Mouse (Mus musculus): ENCODE data around the gene Aebp2. TPM values are rescaled to one million over a fixed set of nuclear protein-coding genes. Genes with fewer than 3 reads are reported as not detected.
"Not testable (repeated sequence)": the region's sequence is repeated elsewhere in the genome, so short reads cannot be mapped to it uniquely, and the experiment has no call there.

Aebp2 gene
- polyA plus RNA-seq, 1 experiment from 2014 or later: 11.7 TPM

GRCm38 (mm10) chr6:140662290-140662689, 39.8 kb downstream of the Aebp2 start:
- H3K9me3 ChIP-seq (replicated peaks): no peaks in the 10 kb centered on the region
- no peaks in the 10 kb centered on the region for H3K36me3 ChIP-seq
- 79% methylated on average over 6 of the region's 6 CpGs for WGBS
- H3K4me2 ChIP-seq: no peak overlapping the region
- H3K27ac ChIP-seq: no peak overlapping the region
- ATAC-seq (replicated peaks; ENCODE audit: low FRiP score): no peak
- no peak overlapping the region for H3K9ac ChIP-seq
- H3K4me3 ChIP-seq (replicated peaks): no peak overlapping the region
- peaks cover 14% of the 10 kb centered on the region for H3K4me1 ChIP-seq
- H3K27me3 ChIP-seq: no peaks in the 10 kb centered on the region

GRCm38 (mm10) chr6:140662697-140663096, 40.2 kb downstream of the Aebp2 start:
- H3K27ac ChIP-seq, H3K4me2 ChIP-seq: not testable (repeated sequence)
- H3K4me1 ChIP-seq: peaks cover 14% of the 10 kb centered on the region

GRCm38 (mm10) chr6:140664611-140665010, 42.1 kb downstream of the Aebp2 start:
- no peak for ATAC-seq (replicated peaks; ENCODE audit: low FRiP score)
- H3K27me3 ChIP-seq: no peaks in the 10 kb centered on the region
- H3K9me3 ChIP-seq (replicated peaks): no peaks in the 10 kb centered on the region
- WGBS: 81% methylated on average over 5 of the region's 5 CpGs
- H3K36me3 ChIP-seq: no peaks in the 10 kb centered on the region
- no peak overlapping the region for H3K27ac ChIP-seq
- H3K9ac ChIP-seq: no peak overlapping the region
- H3K4me1 ChIP-seq: peaks cover 14% of the 10 kb centered on the region
- H3K4me2 ChIP-seq: no peak overlapping the region
- H3K4me3 ChIP-seq (replicated peaks): no peak overlapping the region

More at GRCm38 (mm10) chr6:140662697-140663096, 40.2 kb downstream of the Aebp2 start:
- H3K9ac ChIP-seq; H3K36me3 ChIP-seq; H3K27me3 ChIP-seq; H3K9me3 ChIP-seq (replicated peaks); H3K4me3 ChIP-seq (replicated peaks); ATAC-seq (replicated peaks; ENCODE audit: low FRiP score): not testable (repeated sequence)
- WGBS: 41% methylated on average over 3 of the region's 3 CpGs

- Histone ChIP-seq H3K4me2 (peak overlapping the region; percentile 29), H3K9ac (no peak overlapping the region), H3K9me3 (replicated peaks) (peaks cover 8% of the 10 kb centered on the region; the same call in 1 of the 2 replicates), H3K4me3 (replicated peaks) (no peak overlapping the region), H3K27me3 (no peaks in the 10 kb centered on the region), H3K36me3 (no peaks in the 10 kb centered on the region), H3K27ac (peak overlapping the region; percentile 29; the same call in 1 of the 2 replicates), H3K4me1 (peaks cover 14% of the 10 kb centered on the region)
- WGBS: 32% methylated on average over 18 of the region's 18 CpGs
- ATAC-seq (replicated peaks; ENCODE audit: low FRiP score): no peak; the same call in 1 of the 2 replicates
Measured at GRCm38 (mm10) chr6:140666486-140667240, 44.2 kb downstream of the Aebp2 start.

GRCm38 (mm10) chr6:140667289-140667906, 44.9 kb downstream of the Aebp2 start:
- no peaks in the 10 kb centered on the region for H3K27me3 ChIP-seq
- no peak for ATAC-seq (replicated peaks; ENCODE audit: low FRiP score)
- H3K4me1 ChIP-seq: peaks cover 14% of the 10 kb centered on the region
- no peak overlapping the region for H3K4me3 ChIP-seq (replicated peaks)
- H3K9ac ChIP-seq: no peak overlapping the region
- no peak overlapping the region for H3K4me2 ChIP-seq
- 85% methylated on average over 8 of the region's 8 CpGs for WGBS
- no peaks in the 10 kb centered on the region for H3K36me3 ChIP-seq
- no peak overlapping the region for H3K27ac ChIP-seq
- H3K9me3 ChIP-seq (replicated peaks): peaks cover 8% of the 10 kb centered on the region; the same call in 1 of the 2 replicates

- no peak for ATAC-seq (replicated peaks; ENCODE audit: low FRiP score)
- WGBS: 65% methylated on average over 3 of the region's 3 CpGs
- Histone ChIP-seq H3K4me1 (peaks cover 46% of the 10 kb centered on the region), H3K27me3 (no peaks in the 10 kb centered on the region), H3K4me2 (no peak overlapping the region), H3K9ac (no peak overlapping the region), H3K9me3 (replicated peaks) (peaks cover 8% of the 10 kb centered on the region; the same call in 1 of the 2 replicates), H3K27ac (no peak overlapping the region), H3K4me3 (replicated peaks) (no peak overlapping the region), H3K36me3 (no peaks in the 10 kb centered on the region)
Measured at GRCm38 (mm10) chr6:140674414-140674813, 52.0 kb downstream of the Aebp2 start.

GRCm38 (mm10) chr6:140676094-140676493, 53.6 kb downstream of the Aebp2 start:
- Histone ChIP-seq H3K9me3 (replicated peaks) (no peaks in the 10 kb centered on the region), H3K4me1 (peaks cover 53% of the 10 kb centered on the region), H3K9ac (no peak overlapping the region), H3K36me3 (no peaks in the 10 kb centered on the region), H3K27me3 (no peaks in the 10 kb centered on the region), H3K4me3 (replicated peaks) (no peak overlapping the region), H3K27ac (no peak overlapping the region), H3K4me2 (no peak overlapping the region)
- WGBS: 88% methylated on average over 4 of the region's 4 CpGs
- no peak for ATAC-seq (replicated peaks; ENCODE audit: low FRiP score)

- Histone ChIP-seq H3K4me1 (peaks cover 55% of the 10 kb centered on the region), H3K27me3 (no peaks in the 10 kb centered on the region), H3K27ac (peak overlapping the region; percentile 84), H3K9ac (no peak overlapping the region), H3K9me3 (replicated peaks) (no peaks in the 10 kb centered on the region), H3K4me2 (no peak overlapping the region), H3K4me3 (replicated peaks) (no peak overlapping the region), H3K36me3 (no peaks in the 10 kb centered on the region)
- no peak for ATAC-seq (replicated peaks; ENCODE audit: low FRiP score)
- WGBS: 42% methylated on average over 4 of the region's 4 CpGs
Measured at GRCm38 (mm10) chr6:140677041-140677440, 54.6 kb downstream of the Aebp2 start.

GRCm38 (mm10) chr6:140677960-140678359, 55.5 kb downstream of the Aebp2 start:
- no peak for ATAC-seq (replicated peaks; ENCODE audit: low FRiP score)
- WGBS: 32% methylated on average over 9 of the region's 9 CpGs
- no peaks in the 10 kb centered on the region for H3K9me3 ChIP-seq (replicated peaks)
- H3K4me3 ChIP-seq (replicated peaks): no peak overlapping the region
- peaks cover 63% of the 10 kb centered on the region for H3K4me1 ChIP-seq
- no peaks in the 10 kb centered on the region for H3K36me3 ChIP-seq
- H3K27ac ChIP-seq: peak overlapping the region; percentile 84
- H3K4me2 ChIP-seq: peak overlapping the region; percentile 29
- no peaks in the 10 kb centered on the region for H3K27me3 ChIP-seq
- no peak overlapping the region for H3K9ac ChIP-seq

- peak overlapping the region; percentile 84 for H3K27ac ChIP-seq
- H3K4me2 ChIP-seq: peak overlapping the region; percentile 29
- H3K4me3 ChIP-seq (replicated peaks): no peak overlapping the region
- H3K27me3 ChIP-seq: no peaks in the 10 kb centered on the region
- H3K36me3 ChIP-seq: no peaks in the 10 kb centered on the region
- peak; percentile 87 for ATAC-seq (replicated peaks; ENCODE audit: low FRiP score)
- no peak overlapping the region for H3K9ac ChIP-seq
- H3K4me1 ChIP-seq: peaks cover 59% of the 10 kb centered on the region
- 14% methylated on average over 15 of the region's 15 CpGs for WGBS
- H3K9me3 ChIP-seq (replicated peaks): no peaks in the 10 kb centered on the region
Measured at GRCm38 (mm10) chr6:140678658-140679271, 56.3 kb downstream of the Aebp2 start.

- Histone ChIP-seq H3K36me3 (no peaks in the 10 kb centered on the region), H3K27me3 (no peaks in the 10 kb centered on the region), H3K9ac (no peak overlapping the region), H3K4me1 (peaks cover 52% of the 10 kb centered on the region), H3K4me3 (replicated peaks) (no peak overlapping the region), H3K9me3 (replicated peaks) (no peaks in the 10 kb centered on the region), H3K27ac (no peak overlapping the region), H3K4me2 (no peak overlapping the region)
- WGBS: 63% methylated on average over 7 of the region's 7 CpGs
- no peak for ATAC-seq (replicated peaks; ENCODE audit: low FRiP score)
Measured at GRCm38 (mm10) chr6:140680713-140681112, 58.2 kb downstream of the Aebp2 start.

- no peak overlapping the region for H3K4me3 ChIP-seq (replicated peaks)
- no peaks in the 10 kb centered on the region for H3K9me3 ChIP-seq (replicated peaks)
- ATAC-seq (replicated peaks; ENCODE audit: low FRiP score): peak; percentile 22; the same call in 1 of the 2 replicates
- peak overlapping the region; percentile 23; the same call in 1 of the 2 replicates for H3K27ac ChIP-seq
- H3K27me3 ChIP-seq: no peaks in the 10 kb centered on the region
- no peak overlapping the region for H3K9ac ChIP-seq
- H3K4me2 ChIP-seq: no peak overlapping the region
- H3K4me1 ChIP-seq: peaks cover 34% of the 10 kb centered on the region
- no peaks in the 10 kb centered on the region for H3K36me3 ChIP-seq
- 47% methylated on average over 13 of the region's 13 CpGs for WGBS
Measured at GRCm38 (mm10) chr6:140682829-140683228, 60.4 kb downstream of the Aebp2 start.
